Mouse (Mus musculus) liver, adult 2 months (tissue): ENCODE measurements around the gene Col5a1. TPM values are rescaled to one million over a fixed set of nuclear protein-coding genes. Genes with fewer than 3 reads are reported as not detected.

Experiments
- DNase-seq: peaks from one replicate; pipeline ENCODE4 v3.0.0-alpha.2; 2011; ENCODE audit warnings: low read depth, low spot score; ENCODE audit errors: extremely low read depth
- H3K27ac ChIP-seq: fragments of 200-500 bp; replicated peaks from 2 replicates; pipeline ENCODE4 v1.5.1; 2012; ENCODE audit warnings: low read depth, mild to moderate bottlenecking, control low read depth, inconsistent platforms, low read length; ENCODE audit not compliant: insufficient read depth
- H3K27me3 ChIP-seq: fragments of 200-500 bp; 2 replicates; pipeline ENCODE4 v1.6.1; 2012; ENCODE audit warnings: mild to moderate bottlenecking, moderate library complexity, low read length, inconsistent platforms; ENCODE audit not compliant: control insufficient read depth, insufficient read depth
- H3K36me3 ChIP-seq: fragments of 200-500 bp; 2 replicates; pipeline ENCODE4 v1.6.1; 2012; ENCODE audit warnings: low read length, inconsistent platforms; ENCODE audit not compliant: control insufficient read depth, insufficient read depth
- H3K4me1 ChIP-seq: fragments of 200-500 bp; 2 replicates; pipeline ENCODE4 v1.6.1; 2011; ENCODE audit warnings: low read length; ENCODE audit not compliant: control insufficient read depth, insufficient read depth
- H3K4me3 ChIP-seq: fragments of 200-500 bp; 2 replicates; pipeline ENCODE4 v1.5.1; 2011; ENCODE audit warnings: low read depth, mild to moderate bottlenecking, control low read depth, low read length, moderate library complexity; ENCODE audit not compliant: insufficient read depth
- H3K79me2 ChIP-seq: fragments of 200-500 bp; 2 replicates; pipeline ENCODE4 v1.6.1; 2012; ENCODE audit warnings: inconsistent platforms, mild to moderate bottlenecking, low read length, moderate library complexity; ENCODE audit not compliant: control insufficient read depth, insufficient read depth
- H3K9ac ChIP-seq: fragments of 200-500 bp; 2 replicates; pipeline ENCODE4 v1.6.1; 2012; ENCODE audit warnings: low read depth, mild to moderate bottlenecking, control low read depth, inconsistent platforms, low read length
- CTCF ChIP-seq: fragments of 200-500 bp; IDR thresholded peaks from 2 replicates; pipeline ENCODE4 v1.5.1; 2011; ENCODE audit warnings: low read depth, low read length, control low read depth
- POLR2A ChIP-seq: fragments of 200-500 bp; IDR thresholded peaks from 2 replicates; pipeline ENCODE4 v1.6.1; 2011; ENCODE audit warnings: low read length, control low read depth; ENCODE audit not compliant: insufficient read depth; ENCODE audit errors: extremely low read depth
- WGBS: fragments of 180-500 bp; shearing (Covaris S2); methylation state at CpG from one replicate; pipeline ENCODE4 v1.1.7; 2018; 5-methylcytosine and 5-hydroxymethylcytosine counted together
- polyA plus RNA-seq: library from polyadenylated mRNA; depleted of rRNA; stranded (reverse); fragments of >200 nt; gene quantifications from 2 replicates; pipeline ENCODE4 v1.2.3, GENCODE M21; 2012; rRNA removed
- total RNA-seq: library from RNA; depleted of rRNA; stranded (reverse); fragments of >200 nt; gene quantifications from 2 replicates; pipeline ENCODE4 v1.2.3, GENCODE M21; 2014; rRNA removed

The Col5a1 gene
- total and polyA plus RNA-seq, 2 experiments = 2.0 to 2.1 TPM

GRCm38 (mm10) chr2:28086112-28086511, 199.9 kb downstream of the Col5a1 start:
- H3K27ac ChIP-seq = no peak overlapping the region
- H3K9ac ChIP-seq = no peak overlapping the region
- H3K27me3 ChIP-seq = no peaks in the 10 kb centered on the region
- no peaks in the 10 kb centered on the region for H3K79me2 ChIP-seq
- no peak for DNase-seq
- H3K36me3 ChIP-seq = no peaks in the 10 kb centered on the region
- no peak overlapping the region for H3K4me3 ChIP-seq
- TF ChIP-seq POLR2A = no peak
- TF ChIP-seq CTCF = no peak
- WGBS = 83% methylated on average over 10 of the region's 10 CpGs
- H3K4me1 ChIP-seq = no peaks in the 10 kb centered on the region

- no peak overlapping the region for H3K9ac ChIP-seq
- DNase-seq = no peak
- no peak overlapping the region for H3K4me3 ChIP-seq
- no peak for TF ChIP-seq POLR2A
- TF ChIP-seq CTCF = no peak
- no peaks in the 10 kb centered on the region for H3K27me3 ChIP-seq
- no peak overlapping the region for H3K27ac ChIP-seq
- H3K79me2 ChIP-seq = no peaks in the 10 kb centered on the region
- no peaks in the 10 kb centered on the region for H3K4me1 ChIP-seq
- no peaks in the 10 kb centered on the region for H3K36me3 ChIP-seq
- 66% methylated on average over 5 of the region's 5 CpGs for WGBS
These were observed 202.9 kb downstream of the Col5a1 start for GRCm38 (mm10) chr2:28089095-28089494.

Other genes starting within 250 kb of the Col5a1 start
- gene Rxra, start 210.0 kb upstream of the Col5a1 start, total RNA-seq = 108 and 124 TPM in 2 replicates
- 303 and 313 TPM in 2 replicates for gene Rxra, start 210.0 kb upstream of the Col5a1 start, polyA plus RNA-seq
- gene Fcnb, start 198.5 kb downstream of the Col5a1 start, total RNA-seq = not detected in 2 replicates
- gene Fcnb, start 198.5 kb downstream of the Col5a1 start, polyA plus RNA-seq = not detected in 2 replicates